In the genomic region with DNA sequence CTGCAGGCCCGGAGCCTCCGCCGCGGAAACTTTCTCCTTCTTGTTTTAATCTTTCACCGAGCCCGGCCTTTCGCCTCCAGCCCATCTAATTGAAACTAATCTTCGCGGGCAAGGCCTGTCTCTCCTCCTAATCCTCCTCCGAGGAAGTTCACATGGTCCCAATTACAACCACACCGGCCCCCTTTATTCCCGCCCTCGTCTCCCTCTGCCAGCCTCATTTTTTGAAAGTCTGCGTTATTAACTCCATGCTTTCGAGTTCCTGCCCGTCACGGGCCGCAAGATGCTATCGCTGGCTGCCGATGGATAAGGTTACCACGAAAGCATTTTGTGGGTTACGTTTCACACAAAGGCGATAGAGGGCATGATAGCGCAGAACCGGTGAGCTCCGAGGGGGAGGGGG, we compare ENCODE assay signal across 11 mouse cellular contexts. TPM values are rescaled to one million over a fixed set of nuclear protein-coding genes. Genes with fewer than 3 reads are reported as not detected.
DNase-seq lines count a peak whose midpoint lies in the region; ATAC-seq lines count a peak whose summit lies in the region.
"Had no signal": no experiment of that assay in that cellular context is flagged by ENCODE, and none has a peak within 500 bp of the region (broad histone marks: within the 10 kb centered on the region; RNA-seq: fewer than 3 reads in every experiment).

No protein-coding gene starts in this region.

- no peak for DNase-seq in kidney, postnatal 14 days
- peak; percentile 91 for DNase-seq in embryonic facial prominence, embryonic 11.5 days (ENCODE audit: low spot score)
- DNase-seq in spleen, postnatal 10 days (ENCODE audit: low spot score in 2 of 2), result no peak
- no peak for DNase-seq in adrenal gland, postnatal 36 days
- DNase-seq: cerebellum, postnatal 10 days; lung, postnatal 4 days had no signal

- no peak overlapping the region for H3K9ac ChIP-seq in kidney, embryonic 15.5 days
- peak overlapping the region; percentile 18; the same call in 1 of the 2 replicates for H3K9ac ChIP-seq in embryonic facial prominence, embryonic 11.5 days (replicated peaks; ENCODE audit: low read length)
- peak overlapping the region; percentile 20; the same call in 1 of the 2 replicates for H3K9ac ChIP-seq in hindbrain, embryonic 13.5 days
- H3K9ac ChIP-seq in midbrain, embryonic 15.5 days, result no peak overlapping the region

- peak overlapping the region; percentile 41 for H3K4me2 ChIP-seq in kidney, embryonic 15.5 days
- peak overlapping the region; percentile 20; the same call in 1 of the 2 replicates for H3K4me2 ChIP-seq in embryonic facial prominence, embryonic 11.5 days (ENCODE audit: low read depth, low read length)
- peak overlapping the region; percentile 13; the same call in 1 of the 2 replicates for H3K4me2 ChIP-seq in hindbrain, embryonic 13.5 days
- H3K4me2 ChIP-seq in midbrain, embryonic 15.5 days, result peak overlapping the region; percentile 11; the same call in 1 of the 2 replicates

- peaks cover 83% of the 10 kb centered on the region for H3K27me3 ChIP-seq in kidney, embryonic 15.5 days
- H3K27me3 ChIP-seq in embryonic facial prominence, embryonic 11.5 days (ENCODE audit: control insufficient read depth, insufficient read depth, low read length), result 0 out of 2 replicates have a peak, but pooled peaks cover 4% of the 10 kb centered on the region
- H3K27me3 ChIP-seq in hindbrain, embryonic 13.5 days, result peaks cover 52% of the 10 kb centered on the region
- H3K27me3 ChIP-seq in midbrain, embryonic 15.5 days (replicated peaks), result peaks cover 22% of the 10 kb centered on the region

- no peaks in the 10 kb centered on the region for H3K36me3 ChIP-seq in kidney, embryonic 15.5 days
- H3K36me3 ChIP-seq in embryonic facial prominence, embryonic 11.5 days (replicated peaks; ENCODE audit: control insufficient read depth, insufficient read depth, low read depth, low read length), result no peaks in the 10 kb centered on the region
- H3K36me3 ChIP-seq in hindbrain, embryonic 13.5 days, result no peaks in the 10 kb centered on the region
- H3K36me3 ChIP-seq in midbrain, embryonic 15.5 days (replicated peaks), result no peaks in the 10 kb centered on the region

- H3K4me3 ChIP-seq in kidney, embryonic 15.5 days (replicated peaks), result 0 out of 2 replicates have a peak overlapping the region, but pooled peaks have one; percentile 1
- no peak overlapping the region for H3K4me3 ChIP-seq in embryonic facial prominence, embryonic 11.5 days (ENCODE audit: low read depth, low read length)
- no peak overlapping the region for H3K4me3 ChIP-seq in hindbrain, embryonic 13.5 days
- no peak overlapping the region for H3K4me3 ChIP-seq in midbrain, embryonic 15.5 days
- H3K4me3 ChIP-seq: layer of hippocampus, adult 2 months had no signal

- peaks cover 14% of the 10 kb centered on the region for H3K4me1 ChIP-seq in kidney, embryonic 15.5 days
- H3K4me1 ChIP-seq in embryonic facial prominence, embryonic 11.5 days (ENCODE audit: control insufficient read depth, insufficient read depth, low read length), result peaks cover 11% of the 10 kb centered on the region
- peaks cover 23% of the 10 kb centered on the region for H3K4me1 ChIP-seq in hindbrain, embryonic 13.5 days (replicated peaks)
- H3K4me1 ChIP-seq in midbrain, embryonic 15.5 days, result 0 out of 2 replicates have a peak, but pooled peaks cover 9% of the 10 kb centered on the region

- H3K27ac ChIP-seq in kidney, embryonic 15.5 days, result no peak overlapping the region
- H3K27ac ChIP-seq in embryonic facial prominence, embryonic 11.5 days (replicated peaks; ENCODE audit: low read depth, low read length), result peak overlapping the region; percentile 86
- no peak overlapping the region for H3K27ac ChIP-seq in hindbrain, embryonic 13.5 days
- H3K27ac ChIP-seq in midbrain, embryonic 15.5 days, result no peak overlapping the region
- H3K27ac ChIP-seq: layer of hippocampus, adult 2 months had no signal

- WGBS in kidney, embryonic 15.5 days, result 3% methylated on average over 26 of the region's 26 CpGs
- WGBS in embryonic facial prominence, embryonic 11.5 days, result 2% methylated on average over 26 of the region's 26 CpGs
- WGBS in hindbrain, embryonic 13.5 days, result 8% methylated on average over 26 of the region's 26 CpGs
- 2% methylated on average over 26 of the region's 26 CpGs for WGBS in midbrain, embryonic 15.5 days

- H3K9me3 ChIP-seq in kidney, embryonic 15.5 days (replicated peaks), result no peaks in the 10 kb centered on the region
- no peaks in the 10 kb centered on the region for H3K9me3 ChIP-seq in embryonic facial prominence, embryonic 11.5 days (replicated peaks; ENCODE audit: control insufficient read depth, low read length)
- H3K9me3 ChIP-seq in hindbrain, embryonic 13.5 days, result no peaks in the 10 kb centered on the region
- H3K9me3 ChIP-seq in midbrain, embryonic 15.5 days, result no peaks in the 10 kb centered on the region

- ATAC-seq in kidney, embryonic 15.5 days (replicated peaks; ENCODE audit: low FRiP score), result no peak
- ATAC-seq in embryonic facial prominence, embryonic 11.5 days (replicated peaks; ENCODE audit: insufficient number of reproducible peaks, low FRiP score, low TSS enrichment, low read depth), result peak; percentile 76
- ATAC-seq in hindbrain, embryonic 13.5 days (ENCODE audit: low FRiP score), result no peak
- no peak for ATAC-seq in midbrain, embryonic 15.5 days (replicated peaks)
- ATAC-seq in inflammation-experienced regulatory T-cells, adult 6 months, result no peak

RNA-seq across cellular contexts. Expression of a gene that starts 35.0 kb away (rescaled TPM):
- polyA plus RNA-seq in kidney, embryonic 15.5 days (2015; fragmentation: Nextera tagmentation; extraction: Ambion mirVana), result 0.18 and 0.99 TPM in 2 replicates
- polyA plus RNA-seq in embryonic facial prominence, embryonic 11.5 days (2014; fragmentation: Nextera tagmentation; extraction: Ambion mirVana), result 0.32 and 0.58 TPM in 2 replicates
- polyA plus RNA-seq in hindbrain, embryonic 13.5 days (2015; fragmentation: Nextera tagmentation; extraction: Ambion mirVana), result 0.56 and 0.57 TPM in 2 replicates
- polyA plus RNA-seq in midbrain, embryonic 15.5 days (2015; fragmentation: Nextera tagmentation; extraction: Ambion mirVana), result 1.6 and 1.7 TPM in 2 replicates
- not detected for polyA plus RNA-seq in inflammation-experienced regulatory T-cells, adult 6 months (2017; shearing (Covaris generic))
- under 1 TPM in 1 of 2 experiments, not detected in 1; 0.16 TPM for total RNA-seq in adrenal gland, postnatal 36 days (2021)

Comparison
In these comparisons a context has a peak if more than half of its experiments do, and no peak if none do; other contexts are left out.
1. H3K9ac ChIP-seq: peak in embryonic facial prominence, embryonic 11.5 days (single experiment) and hindbrain, embryonic 13.5 days (single experiment); none in kidney, embryonic 15.5 days (single experiment) and midbrain, embryonic 15.5 days (single experiment).
2. Peak in every context shown above with its lines, with median percentiles within 50 percentile points of each other: H3K4me2 ChIP-seq.